8 mouse cellular contexts compared by ENCODE assay signal in genomic region chr4:150371580-150372380, GRCm38 (mm10).
DNase-seq lines count a peak whose midpoint lies in the region; ATAC-seq and TF ChIP-seq lines count a peak whose summit lies in the region.

No protein-coding gene starts in this region.

- H3K27ac ChIP-seq in hindbrain, postnatal 0 days = peak overlapping the region; percentile 85

- peak; percentile 80 to 83 for DNase-seq in cerebellum, postnatal 36 days
- DNase-seq in gastrocnemius, adult 8-10 months (ENCODE audit: low spot score in 2 of 2) = peak; percentile 40 to 62
- DNase-seq in hindbrain, postnatal 0 days (ENCODE audit: low spot score) = peak; percentile 86
- DNase-seq in left cerebral cortex, postnatal 10 days (ENCODE audit: extremely low spot score in 1 of 2, low spot score in 2 of 2) = peak; percentile 60 to 87
- peak; percentile 81 to 82 for DNase-seq in right cerebral cortex, postnatal 10 days (ENCODE audit: low spot score in 2 of 2)
- DNase-seq in urinary bladder, postnatal 14 days (ENCODE audit: low spot score) = peak; percentile 73

- peaks cover 21% of the 10 kb centered on the region for H3K4me1 ChIP-seq in hindbrain, postnatal 0 days (ENCODE audit: insufficient read depth, low read length)
- H3K4me1 ChIP-seq in megakaryocyte, embryonic 14.5 days = peaks cover 70% of the 10 kb centered on the region

- H3K4me2 ChIP-seq in hindbrain, postnatal 0 days (ENCODE audit: low read depth, low read length) = peak overlapping the region; percentile 95

- H3K9me3 ChIP-seq in hindbrain, postnatal 0 days (ENCODE audit: low read length) = no peaks in the 10 kb centered on the region
- no peaks in the 10 kb centered on the region for H3K9me3 ChIP-seq in megakaryocyte, embryonic 14.5 days

- H3K9ac ChIP-seq in hindbrain, postnatal 0 days (replicated peaks; ENCODE audit: low read length) = peak overlapping the region; percentile 75

- WGBS in hindbrain, postnatal 0 days = under 1% methylated on average over 55 of the region's 58 CpGs

- H3K4me3 ChIP-seq in hindbrain, postnatal 0 days (ENCODE audit: low read length) = peak overlapping the region; percentile 54
- peak overlapping the region; percentile 94 for H3K4me3 ChIP-seq in megakaryocyte, embryonic 14.5 days (replicated peaks)

- no peaks in the 10 kb centered on the region for H3K36me3 ChIP-seq in hindbrain, postnatal 0 days (ENCODE audit: insufficient read depth, low read length)
- H3K36me3 ChIP-seq in megakaryocyte, embryonic 14.5 days (replicated peaks; ENCODE audit: low read length) = no peaks in the 10 kb centered on the region

- H3K27me3 ChIP-seq in hindbrain, postnatal 0 days (ENCODE audit: insufficient read depth, low read length) = no peaks in the 10 kb centered on the region
- no peaks in the 10 kb centered on the region for H3K27me3 ChIP-seq in megakaryocyte, embryonic 14.5 days (replicated peaks)

- intact Hi-C loops in left cerebral cortex, postnatal 10 days (cut with DNase I) = loop anchor here (5.0 kb wide), 2 partner anchors 36 to 96 kb away; no protein-coding TSS in a partner anchor

- TF ChIP-seq CTCF in hindbrain, postnatal 0 days (IDR thresholded peaks at IDR 0.05; ENCODE audit: low read depth) = 0 out of 2 replicates have a peak, but pooled peaks have one; percentile 13

- peak; percentile 61 for ATAC-seq in activated CD4-positive, CD25-positive, alpha-beta regulatory T cell, adult 4 months
- ATAC-seq in hindbrain, postnatal 0 days = peak; percentile 93

Comparison
In these comparisons a context has a peak if more than half of its experiments do, and no peak if none do; other contexts are left out.
1. Peak in every context shown above with its lines: DNase-seq, ATAC-seq, H3K4me3 ChIP-seq and H3K27ac ChIP-seq.